Mouse (Mus musculus) embryonic facial prominence, embryonic 13.5 days (tissue): ENCODE measurements at regions not wholly inside any gene's neighbourhood (a gene's known extent, or its start where the extent isn't known, plus 50 kb on each side); places are given as distances from the start of the nearest gene placed in this dataset.

Experiments used
- ATAC-seq: fragments of 200-750 bp; cut with Nextera tagmentation; 2 replicates; pipeline ENCODE4 v1.8.0; 2017; ENCODE audit warnings: low read depth; ENCODE audit not compliant: insufficient number of reproducible peaks, insufficient read depth, low FRiP score, low TSS enrichment
- H3K27ac ChIP-seq: fragments of 300-500 bp; sonication (generic); 2 replicates; pipeline ENCODE4 v1.5.1; 2015; ENCODE audit warnings: moderate library complexity, mild to moderate bottlenecking, inconsistent platforms
- H3K27me3 ChIP-seq: fragments of 300-500 bp; sonication (generic); 2 replicates; pipeline ENCODE4 v1.6.1; 2015; ENCODE audit warnings: mild to moderate bottlenecking, inconsistent platforms
- H3K36me3 ChIP-seq: fragments of 300-500 bp; sonication (generic); 2 replicates; pipeline ENCODE4 v1.6.1; 2015; ENCODE audit warnings: mild to moderate bottlenecking, inconsistent platforms
- H3K4me1 ChIP-seq: fragments of 300-500 bp; sonication (generic); 2 replicates; pipeline ENCODE4 v1.6.1; 2015; ENCODE audit warnings: inconsistent platforms
- H3K4me2 ChIP-seq: fragments of 300-500 bp; sonication (generic); 2 replicates; pipeline ENCODE4 v1.6.1; 2015; ENCODE audit warnings: moderate library complexity, mild to moderate bottlenecking, inconsistent platforms
- H3K4me3 ChIP-seq: fragments of 300-500 bp; sonication (generic); 2 replicates; pipeline ENCODE4 v1.5.1; 2015; ENCODE audit warnings: mild to moderate bottlenecking, inconsistent platforms
- H3K9ac ChIP-seq: fragments of 300-500 bp; sonication (generic); 2 replicates; pipeline ENCODE4 v1.6.1; 2015; ENCODE audit warnings: mild to moderate bottlenecking, inconsistent platforms
- H3K9me3 ChIP-seq: fragments of 300-500 bp; sonication (generic); 2 replicates; pipeline ENCODE4 v1.6.1; 2016; ENCODE audit warnings: inconsistent platforms
- WGBS: fragments of 180-500 bp; shearing (Covaris S2); methylation state at CpG from one replicate; pipeline ENCODE4 v1.1.7; 2015; ENCODE audit warnings: mixed read lengths; 5-methylcytosine and 5-hydroxymethylcytosine counted together

DNA sequence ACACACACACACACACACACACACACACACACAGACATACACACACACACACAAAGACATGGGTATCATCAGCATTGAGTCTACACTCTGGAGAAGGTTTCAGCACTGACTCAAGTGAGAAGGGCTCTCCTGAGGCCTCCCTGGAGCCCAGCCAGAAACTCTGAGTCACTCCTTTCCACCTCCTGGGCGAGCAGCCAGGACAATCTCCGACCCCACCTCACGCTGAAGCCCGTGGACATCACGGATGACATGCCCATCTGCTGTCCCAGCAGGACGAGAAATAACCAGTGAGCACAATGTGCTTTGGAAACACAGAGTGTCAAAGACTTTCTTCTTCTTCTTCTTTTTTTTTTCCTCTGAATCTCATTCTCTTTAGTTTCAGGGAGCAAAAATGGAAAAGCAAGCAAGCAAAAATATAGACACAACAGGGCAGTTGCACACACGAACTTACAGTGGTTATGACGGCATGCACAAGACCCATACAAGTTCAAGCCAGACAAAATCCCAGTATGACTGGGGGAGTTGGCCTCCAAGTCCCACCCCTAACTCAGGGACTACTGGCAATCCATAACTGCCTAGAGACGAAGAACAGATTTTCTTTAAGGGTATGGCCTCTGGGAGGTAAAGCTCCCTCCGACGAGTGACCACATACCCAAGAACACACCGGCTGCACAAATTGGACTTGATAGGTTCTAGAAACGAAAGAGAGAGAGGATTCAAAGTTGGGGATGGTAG lies 65.2 kb upstream of the Nr4a3 start:
- 65% methylated on average over 13 of the region's 13 CpGs for WGBS
- Histone ChIP-seq H3K4me3 (no peak overlapping the region), H3K27ac (no peak overlapping the region), H3K27me3 (no peaks in the 10 kb centered on the region), H3K4me2 (no peak overlapping the region), H3K36me3 (no peaks in the 10 kb centered on the region), H3K9me3 (no peaks in the 10 kb centered on the region), H3K9ac (no peak overlapping the region), H3K4me1 (no peaks in the 10 kb centered on the region)
- no peak for ATAC-seq
